In genomic region chr11:67772577-67772976, GRCm38 (mm10) we compare ENCODE assay signal across 9 mouse cellular contexts. TPM values are rescaled to one million over a fixed set of nuclear protein-coding genes. Genes with fewer than 3 reads are reported as not detected.
DNase-seq lines count a peak whose midpoint lies in the region; ATAC-seq and TF ChIP-seq lines count a peak whose summit lies in the region.
"Had no signal": no experiment of that assay in that cellular context is flagged by ENCODE, and none has a peak within 500 bp of the region (broad histone marks: within the 10 kb centered on the region; RNA-seq: fewer than 3 reads in every experiment).

No protein-coding gene starts in this region.

- no peak overlapping the region for H3K4me2 ChIP-seq in intestine, embryonic 14.5 days (ENCODE audit: low read length)
- H3K4me2 ChIP-seq in intestine, embryonic 15.5 days (replicated peaks): no peak overlapping the region

- TF ChIP-seq CTCF in cerebellum, adult 2 months (IDR thresholded peaks at IDR 0.05; ENCODE audit: borderline replicate concordance, insufficient read depth, low read depth, low read length): peak; percentile 37; the same call in 1 of the 2 replicates

- TF ChIP-seq POLR2A in cerebellum, adult 2 months (IDR thresholded peaks at IDR 0.05; ENCODE audit: borderline replicate concordance, insufficient read depth, low read length): no peak

- H3K27me3 ChIP-seq in intestine, embryonic 14.5 days (replicated peaks; ENCODE audit: control insufficient read depth, insufficient read depth, low read length): no peaks in the 10 kb centered on the region
- H3K27me3 ChIP-seq in intestine, embryonic 15.5 days (replicated peaks): no peaks in the 10 kb centered on the region
- no peaks in the 10 kb centered on the region for H3K27me3 ChIP-seq in cerebellum, adult 2 months (ENCODE audit: control insufficient read depth, insufficient read depth, low read length)

- H3K9ac ChIP-seq in intestine, embryonic 14.5 days (ENCODE audit: low read length): no peak overlapping the region
- H3K9ac ChIP-seq in intestine, embryonic 15.5 days: no peak overlapping the region

- H3K4me3 ChIP-seq in intestine, embryonic 14.5 days (ENCODE audit: low read depth, low read length): no peak overlapping the region
- no peak overlapping the region for H3K4me3 ChIP-seq in intestine, embryonic 15.5 days (replicated peaks)
- no peak overlapping the region for H3K4me3 ChIP-seq in cerebellum, adult 2 months (replicated peaks; ENCODE audit: insufficient read depth, low read depth, low read length)
- H3K4me3 ChIP-seq: megakaryocyte, embryonic 14.5 days had no signal

- no peaks in the 10 kb centered on the region for H3K9me3 ChIP-seq in intestine, embryonic 14.5 days (ENCODE audit: control insufficient read depth, low read length)
- no peaks in the 10 kb centered on the region for H3K9me3 ChIP-seq in intestine, embryonic 15.5 days
- H3K9me3 ChIP-seq: megakaryocyte, embryonic 14.5 days had no signal

- ATAC-seq in intestine, embryonic 14.5 days (replicated peaks; ENCODE audit: low FRiP score, low TSS enrichment, low read depth): no peak
- ATAC-seq in intestine, embryonic 15.5 days: no peak

- no peak overlapping the region for H3K27ac ChIP-seq in intestine, embryonic 14.5 days (ENCODE audit: low read depth)
- no peak overlapping the region for H3K27ac ChIP-seq in intestine, embryonic 15.5 days
- no peak overlapping the region for H3K27ac ChIP-seq in cerebellum, adult 2 months (ENCODE audit: insufficient read depth, low read length)

- H3K36me3 ChIP-seq in intestine, embryonic 14.5 days (ENCODE audit: control insufficient read depth, insufficient read depth, low read length): no peaks in the 10 kb centered on the region
- no peaks in the 10 kb centered on the region for H3K36me3 ChIP-seq in intestine, embryonic 15.5 days

- WGBS in intestine, embryonic 14.5 days: 14% methylated on average over 8 of the region's 8 CpGs
- 18% methylated on average over 8 of the region's 8 CpGs for WGBS in intestine, embryonic 15.5 days
- 17% methylated on average over 8 of the region's 8 CpGs for WGBS in cerebellum, adult 2 months

- peak; percentile 71 for DNase-seq in intestine, embryonic 14.5 days (ENCODE audit: low spot score)
- DNase-seq in MN1 (ENCODE audit: low spot score): peak; percentile 7
- peak; percentile 55 to 71 for DNase-seq in cerebellum, adult 2 months
- DNase-seq in frontal cortex, postnatal 14 days (ENCODE audit: low spot score in 2 of 2): peak; percentile 47 to 55
- peak; percentile 61 to 66 for DNase-seq in left cerebral cortex, adult 18-20 months (ENCODE audit: low spot score in 2 of 2)
- DNase-seq in right cerebral cortex, adult 18-20 months: peak; percentile 75
- DNase-seq in gastrocnemius, adult 18-20 months (ENCODE audit: low spot score): no peak

- H3K4me1 ChIP-seq in intestine, embryonic 14.5 days (replicated peaks; ENCODE audit: control insufficient read depth, insufficient read depth, low read length): peaks cover 10% of the 10 kb centered on the region
- H3K4me1 ChIP-seq in intestine, embryonic 15.5 days (replicated peaks): peaks cover 5% of the 10 kb centered on the region; the same call in 1 of the 2 replicates
- no peaks in the 10 kb centered on the region for H3K4me1 ChIP-seq in cerebellum, adult 2 months (ENCODE audit: control insufficient read depth, insufficient read depth, low read length)
- H3K4me1 ChIP-seq: megakaryocyte, embryonic 14.5 days had no signal

RNA-seq across cellular contexts. Expression of gene Glp2r, which starts 1.6 kb away (rescaled TPM):
- 2.7 and 3.6 TPM in 2 replicates for polyA plus RNA-seq in intestine, embryonic 14.5 days (2014; fragmentation: Nextera tagmentation; extraction: Ambion mirVana)
- polyA plus RNA-seq in intestine, embryonic 15.5 days (2015; fragmentation: Nextera tagmentation; extraction: Ambion mirVana): 4.0 and 4.2 TPM in 2 replicates
- polyA plus RNA-seq in cerebellum, adult 2 months (2012; rRNA removed): 0.03 TPM in 2 replicates
- 1 to 10 TPM; 2.0 to 2.1 TPM for total RNA-seq in left cerebral cortex, adult 18-20 months (2021)
- total RNA-seq in gastrocnemius, adult 18-20 months (2021): under 1 TPM; 0.43 to 0.59 TPM

RNA-seq across cellular contexts. Expression of gene Gsg1l2, which starts 1.8 kb away (rescaled TPM):
- polyA plus RNA-seq in intestine, embryonic 14.5 days (2014; fragmentation: Nextera tagmentation; extraction: Ambion mirVana): 0.26 and 0.51 TPM in 2 replicates
- 0.24 TPM in 1 of 2 replicates, not detected in the other for polyA plus RNA-seq in intestine, embryonic 15.5 days (2015; fragmentation: Nextera tagmentation; extraction: Ambion mirVana)
- not detected in 2 replicates for polyA plus RNA-seq in cerebellum, adult 2 months (2012; rRNA removed)
- not detected for total RNA-seq in left cerebral cortex, adult 18-20 months (2021)
- total RNA-seq in gastrocnemius, adult 18-20 months (2021): not detected

RNA-seq across cellular contexts. Expression of gene Dhrs7c, which starts 25.4 kb away (rescaled TPM):
- not detected in 2 replicates for polyA plus RNA-seq in intestine, embryonic 14.5 days (2014; fragmentation: Nextera tagmentation; extraction: Ambion mirVana)
- 0.16 TPM in 1 of 2 replicates, not detected in the other for polyA plus RNA-seq in intestine, embryonic 15.5 days (2015; fragmentation: Nextera tagmentation; extraction: Ambion mirVana)
- polyA plus RNA-seq in cerebellum, adult 2 months (2012; rRNA removed): 0.10 TPM in 1 of 2 replicates, not detected in the other
- total RNA-seq in left cerebral cortex, adult 18-20 months (2021): not detected
- total RNA-seq in gastrocnemius, adult 18-20 months (2021): 100 to 1,000 TPM; 224 to 340 TPM
